Mouse (Mus musculus): ENCODE data around the gene Smagp.

DNA sequence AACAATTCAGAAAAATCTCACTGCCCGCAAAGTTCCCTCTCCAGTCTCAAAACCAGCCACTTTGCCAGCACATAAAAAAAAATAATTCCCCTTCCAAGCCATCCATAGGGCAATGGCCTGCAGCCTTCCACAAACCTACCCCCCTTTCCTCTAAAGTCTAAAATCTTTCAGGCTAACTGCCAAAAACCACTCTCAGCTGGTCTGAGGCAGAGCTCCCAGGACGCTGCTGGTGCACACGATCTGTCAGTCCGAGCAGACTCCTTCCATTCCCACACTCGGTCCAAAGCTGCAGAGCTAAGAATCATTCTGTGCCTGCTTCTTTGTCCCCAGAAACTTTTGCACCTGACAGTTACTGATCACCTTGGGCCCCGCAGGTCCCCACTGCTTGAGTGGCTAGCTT lies 62.8 kb downstream of the Smagp start:
- TF ChIP-seq CTCF (IDR thresholded peaks at IDR 0.05; ENCODE audit: low read depth, low read length) (no peak), POLR2A (IDR thresholded peaks at IDR 0.05; ENCODE audit: borderline replicate concordance, low read depth, low read length) (no peak)

Data from bone marrow macrophage, adult 2 months (primary cell).